Mouse (Mus musculus): Measurements from ENCODE around the gene Rdx. TPM values are rescaled to one million over a fixed set of nuclear protein-coding genes. Genes with fewer than 3 reads are reported as not detected.

Gene Rdx
- polyA plus RNA-seq, 1 experiment from 2014 or later = 71.5 TPM

- 37% methylated on average over 8 of the region's 8 CpGs for WGBS (ENCODE audit: insufficient replicate concordance)
- TF ChIP-seq EP300 (IDR thresholded peaks at IDR 0.05; ENCODE audit: low read depth) = no peak
- TF ChIP-seq CTCF (IDR thresholded peaks at IDR 0.05; ENCODE audit: low read depth) = no peak
- no peak overlapping the region for H3K9ac ChIP-seq (replicated peaks)
- H3K4me1 ChIP-seq (ENCODE audit: insufficient read depth) = peaks cover 12% of the 10 kb centered on the region; the same call in 1 of the 2 replicates
- no peak overlapping the region for H3K4me2 ChIP-seq (ENCODE audit: low read depth, low read length)
- no peaks in the 10 kb centered on the region for H3K9me3 ChIP-seq (ENCODE audit: low read length)
- H3K4me3 ChIP-seq (ENCODE audit: low read depth, low read length) = no peak overlapping the region
- no peak overlapping the region for H3K27ac ChIP-seq (ENCODE audit: low read depth)
- peaks cover 7% of the 10 kb centered on the region for H3K36me3 ChIP-seq (replicated peaks; ENCODE audit: insufficient read depth, low read length)
- ATAC-seq = peak; percentile 19
- H3K27me3 ChIP-seq (ENCODE audit: insufficient read depth, low read length) = no peaks in the 10 kb centered on the region
- peak; percentile 23 for DNase-seq
Observed at GRCm38 (mm10) chr9:52093108-52093507, 46.1 kb downstream of the Rdx start.

- H3K4me3 ChIP-seq (ENCODE audit: low read depth, low read length) = no peak overlapping the region
- 65% methylated on average over 5 of the region's 5 CpGs for WGBS (ENCODE audit: insufficient replicate concordance)
- peaks cover 12% of the 10 kb centered on the region; the same call in 1 of the 2 replicates for H3K4me1 ChIP-seq (ENCODE audit: insufficient read depth)
- H3K9ac ChIP-seq (replicated peaks) = no peak overlapping the region
- ATAC-seq (no peak), DNase-seq (no peak)
- TF ChIP-seq CTCF (IDR thresholded peaks at IDR 0.05; ENCODE audit: low read depth) (no peak), EP300 (IDR thresholded peaks at IDR 0.05; ENCODE audit: low read depth) (no peak)
- no peaks in the 10 kb centered on the region for H3K27me3 ChIP-seq (ENCODE audit: insufficient read depth, low read length)
- H3K9me3 ChIP-seq (ENCODE audit: low read length) = no peaks in the 10 kb centered on the region
- H3K4me2 ChIP-seq (ENCODE audit: low read depth, low read length) = no peak overlapping the region
- no peak overlapping the region for H3K27ac ChIP-seq (ENCODE audit: low read depth)
- H3K36me3 ChIP-seq (replicated peaks; ENCODE audit: insufficient read depth, low read length) = 0 out of 2 replicates have a peak, but pooled peaks cover 2% of the 10 kb centered on the region
Observed at GRCm38 (mm10) chr9:52094016-52094415, 47.0 kb downstream of the Rdx start.

GRCm38 (mm10) chr9:52094471-52094980, 47.6 kb downstream of the Rdx start:
- Histone ChIP-seq H3K4me2 (ENCODE audit: low read depth, low read length) (no peak overlapping the region), H3K9ac (replicated peaks) (no peak overlapping the region), H3K36me3 (replicated peaks; ENCODE audit: insufficient read depth, low read length) (0 out of 2 replicates have a peak, but pooled peaks cover 2% of the 10 kb centered on the region), H3K27me3 (ENCODE audit: insufficient read depth, low read length) (no peaks in the 10 kb centered on the region), H3K9me3 (ENCODE audit: low read length) (no peaks in the 10 kb centered on the region), H3K4me1 (ENCODE audit: insufficient read depth) (peaks cover 12% of the 10 kb centered on the region; the same call in 1 of the 2 replicates), H3K4me3 (ENCODE audit: low read depth, low read length) (no peak overlapping the region), H3K27ac (ENCODE audit: low read depth) (no peak overlapping the region)
- WGBS (ENCODE audit: insufficient replicate concordance) = 65% methylated on average over 10 of the region's 10 CpGs
- no peak for ATAC-seq
- DNase-seq = no peak
- TF ChIP-seq EP300 (IDR thresholded peaks at IDR 0.05; ENCODE audit: low read depth) (no peak), CTCF (IDR thresholded peaks at IDR 0.05; ENCODE audit: low read depth) (no peak)

- DNase-seq (no peak), ATAC-seq (no peak)
- 43% methylated on average over 3 of the region's 3 CpGs for whole genome bisulfite sequencing (ENCODE audit: insufficient replicate concordance)
- TF ChIP-seq EP300 (IDR thresholded peaks at IDR 0.05; ENCODE audit: low read depth) (no peak), CTCF (IDR thresholded peaks at IDR 0.05; ENCODE audit: low read depth) (no peak)
- no peaks in the 10 kb centered on the region for H3K9me3 ChIP-seq (ENCODE audit: low read length)
- H3K4me1 ChIP-seq (ENCODE audit: insufficient read depth) = peaks cover 12% of the 10 kb centered on the region; the same call in 1 of the 2 replicates
- no peak overlapping the region for H3K27ac ChIP-seq (ENCODE audit: low read depth)
- H3K27me3 ChIP-seq (ENCODE audit: insufficient read depth, low read length) = no peaks in the 10 kb centered on the region
- no peak overlapping the region for H3K9ac ChIP-seq (replicated peaks)
- H3K4me3 ChIP-seq (ENCODE audit: low read depth, low read length) = no peak overlapping the region
- no peaks in the 10 kb centered on the region for H3K36me3 ChIP-seq (replicated peaks; ENCODE audit: insufficient read depth, low read length)
- no peak overlapping the region for H3K4me2 ChIP-seq (ENCODE audit: low read depth, low read length)
Observed at GRCm38 (mm10) chr9:52095666-52096065, 48.7 kb downstream of the Rdx start.

GRCm38 (mm10) chr9:52097386-52097785, 50.4 kb downstream of the Rdx start:
- DNase-seq (no peak), ATAC-seq (no peak)
- H3K4me1 ChIP-seq (ENCODE audit: insufficient read depth) = peaks cover 3% of the 10 kb centered on the region; the same call in 1 of the 2 replicates
- WGBS (ENCODE audit: insufficient replicate concordance) = 44% methylated on average over 1 of the region's 1 CpGs
- no peak overlapping the region for H3K27ac ChIP-seq (ENCODE audit: low read depth)
- H3K9ac ChIP-seq (replicated peaks) = no peak overlapping the region
- no peaks in the 10 kb centered on the region for H3K9me3 ChIP-seq (ENCODE audit: low read length)
- H3K4me2 ChIP-seq (ENCODE audit: low read depth, low read length) = no peak overlapping the region
- no peak for TF ChIP-seq CTCF (IDR thresholded peaks at IDR 0.05; ENCODE audit: low read depth)
- TF ChIP-seq EP300 (IDR thresholded peaks at IDR 0.05; ENCODE audit: low read depth) = no peak
- H3K36me3 ChIP-seq (replicated peaks; ENCODE audit: insufficient read depth, low read length) = no peaks in the 10 kb centered on the region
- H3K27me3 ChIP-seq (ENCODE audit: insufficient read depth, low read length) = no peaks in the 10 kb centered on the region
- no peak overlapping the region for H3K4me3 ChIP-seq (ENCODE audit: low read depth, low read length)

- Histone ChIP-seq H3K4me2 (ENCODE audit: low read depth, low read length) (no peak overlapping the region), H3K9me3 (ENCODE audit: low read length) (no peaks in the 10 kb centered on the region), H3K9ac (replicated peaks) (no peak overlapping the region), H3K27ac (ENCODE audit: low read depth) (no peak overlapping the region), H3K36me3 (replicated peaks; ENCODE audit: insufficient read depth, low read length) (no peaks in the 10 kb centered on the region), H3K27me3 (ENCODE audit: insufficient read depth, low read length) (no peaks in the 10 kb centered on the region), H3K4me1 (ENCODE audit: insufficient read depth) (peaks cover 2% of the 10 kb centered on the region; the same call in 1 of the 2 replicates), H3K4me3 (ENCODE audit: low read depth, low read length) (no peak overlapping the region)
- DNase-seq (peak; percentile 83), ATAC-seq (peak; percentile 47)
- peak; percentile 97 for TF ChIP-seq CTCF (IDR thresholded peaks at IDR 0.05; ENCODE audit: low read depth)
- TF ChIP-seq EP300 (IDR thresholded peaks at IDR 0.05; ENCODE audit: low read depth) = no peak
- WGBS (ENCODE audit: insufficient replicate concordance) = under 1% methylated on average over 7 of the region's 7 CpGs
Observed at GRCm38 (mm10) chr9:52098600-52098999, 51.6 kb downstream of the Rdx start.

Measured in liver, postnatal 0 days (tissue).